Mouse (Mus musculus) MEL (cell line): ENCODE data around the gene Opcml.

ENCODE experiments used
- BHLHE40 ChIP-seq: IDR thresholded peaks from 2 replicates; pipeline ENCODE4 v1.6.1; 2012; ENCODE audit warnings: low read depth, mild to moderate bottlenecking, inconsistent platforms, low read length, improper control_type of control experiment, borderline replicate concordance
- CTCF ChIP-seq, 3 experiments: IDR thresholded peaks in 2 of 3; conservative IDR thresholded peaks in 1 of 3; 2 replicates each; pipeline ENCODE4 v1.5.1; 2011 to 2012; ENCODE audit warnings: low read length in 3 of 3, low read depth in 2 of 3, mild to moderate bottlenecking in 2 of 3, improper control_type of control experiment in 1 of 3, inconsistent platforms in 1 of 3, mixed read lengths in 1 of 3, moderate library complexity in 1 of 3; ENCODE audit not compliant: control insufficient read depth in 1 of 3, insufficient read depth in 1 of 3, poor library complexity in 1 of 3, severe bottlenecking in 1 of 3
- GATA1 ChIP-seq: IDR thresholded peaks from 2 replicates; pipeline ENCODE4 v1.6.1; 2011; ENCODE audit warnings: low read depth, low read length, improper control_type of control experiment
- POLR2AphosphoS2 ChIP-seq: IDR thresholded peaks from 2 replicates; pipeline ENCODE4 v1.6.1; 2011; ENCODE audit warnings: low read length, improper control_type of control experiment
- POLR2AphosphoS5 ChIP-seq: IDR thresholded peaks from 2 replicates; pipeline ENCODE4 v1.6.1; 2012; ENCODE audit warnings: low read depth, borderline replicate concordance, mild to moderate bottlenecking, inconsistent platforms, low read length, moderate library complexity, mixed read lengths
- RAD21 ChIP-seq: IDR thresholded peaks from 2 replicates; pipeline ENCODE4 v1.6.1; 2011; ENCODE audit warnings: mild to moderate bottlenecking, low read depth, low read length, improper control_type of control experiment
- RCOR1 ChIP-seq: IDR thresholded peaks from 2 replicates; pipeline ENCODE4 v1.6.1; 2012; ENCODE audit warnings: low read depth, mild to moderate bottlenecking, inconsistent platforms, low read length, improper control_type of control experiment
- USF1 ChIP-seq: IDR thresholded peaks from 2 replicates; pipeline ENCODE4 v1.6.1; 2014; ENCODE audit warnings: low read depth, mild to moderate bottlenecking, inconsistent platforms, low read length, improper control_type of control experiment, moderate library complexity
- ZC3H11A ChIP-seq: IDR thresholded peaks from 2 replicates; pipeline ENCODE4 v1.6.1; 2012; ENCODE audit warnings: low read depth, mild to moderate bottlenecking, inconsistent platforms, low read length, improper control_type of control experiment
- ZNF384 ChIP-seq: IDR thresholded peaks from 2 replicates; pipeline ENCODE4 v1.6.1; 2012; ENCODE audit warnings: low read depth, mild to moderate bottlenecking, inconsistent platforms, low read length, improper control_type of control experiment

GRCm38 (mm10) chr9:28211877-28212276, 421.3 kb downstream of the Opcml start:
- no peak for TF ChIP-seq RCOR1
- no peak for TF ChIP-seq GATA1
- TF ChIP-seq USF1: no peak
- no peak for TF ChIP-seq POLR2AphosphoS2
- no peak for TF ChIP-seq BHLHE40
- no peak for TF ChIP-seq POLR2AphosphoS5
- TF ChIP-seq RAD21: no peak
- TF ChIP-seq ZC3H11A: no peak
- TF ChIP-seq ZNF384: no peak
- TF ChIP-seq CTCF (IDR thresholded peaks at IDR 0.05 in 2 of 3, conservative IDR thresholded peaks at IDR 0.05 in 1 of 3; ENCODE audit: control insufficient read depth in 1 of 3, insufficient read depth in 1 of 3, low read depth in 2 of 3, low read length in 3 of 3, poor library complexity in 1 of 3, severe bottlenecking in 1 of 3): no peak
